Mouse (Mus musculus): Measurements from ENCODE around the gene Eid2. TPM values are rescaled to one million over a fixed set of nuclear protein-coding genes. Genes with fewer than 3 reads are reported as not detected.

Gene Eid2
- polyA plus RNA-seq, 1 experiment from 2014 or later = 7.1 TPM

Other genes with a start within 250 kb of the Eid2 start
- 374 and 379 TPM in 2 replicates for gene Psmc4, start 217.8 kb upstream of the Eid2 start, polyA plus RNA-seq (2016; fragmentation: Nextera tagmentation; extraction: Ambion mirVana)
- gene Fcgbp, start 196.6 kb upstream of the Eid2 start, polyA plus RNA-seq (2016; fragmentation: Nextera tagmentation; extraction: Ambion mirVana) = 0.20 and 0.26 TPM in 2 replicates
- 0.12 and 0.17 TPM in 2 replicates for gene 9530053A07Rik, start 138.4 kb upstream of the Eid2 start, polyA plus RNA-seq (2016; fragmentation: Nextera tagmentation; extraction: Ambion mirVana)
- 147 and 151 TPM in 2 replicates for gene Fbl, start 98.2 kb upstream of the Eid2 start, polyA plus RNA-seq (2016; fragmentation: Nextera tagmentation; extraction: Ambion mirVana)
- 16.9 and 17.4 TPM in 2 replicates for gene Dyrk1b, start 88.4 kb upstream of the Eid2 start, polyA plus RNA-seq (2016; fragmentation: Nextera tagmentation; extraction: Ambion mirVana)
- gene Eid2b, start 9.9 kb downstream of the Eid2 start, polyA plus RNA-seq (2016; fragmentation: Nextera tagmentation; extraction: Ambion mirVana) = 24.1 and 27.8 TPM in 2 replicates
- 0.41 and 0.94 TPM in 2 replicates for gene Selenov, start 23.3 kb downstream of the Eid2 start, polyA plus RNA-seq (2016; fragmentation: Nextera tagmentation; extraction: Ambion mirVana)
- 42.9 and 43.5 TPM in 2 replicates for gene Dll3, start 34.4 kb downstream of the Eid2 start, polyA plus RNA-seq (2016; fragmentation: Nextera tagmentation; extraction: Ambion mirVana)
- gene Timm50, start 44.2 kb downstream of the Eid2 start, polyA plus RNA-seq (2016; fragmentation: Nextera tagmentation; extraction: Ambion mirVana) = 189 and 196 TPM in 2 replicates
- 106 and 117 TPM in 2 replicates for gene Supt5, start 70.9 kb downstream of the Eid2 start, polyA plus RNA-seq (2016; fragmentation: Nextera tagmentation; extraction: Ambion mirVana)
- 594 and 628 TPM in 2 replicates for gene Rps16, start 82.8 kb downstream of the Eid2 start, polyA plus RNA-seq (2016; fragmentation: Nextera tagmentation; extraction: Ambion mirVana)
- gene Plekhg2, start 104.7 kb downstream of the Eid2 start, polyA plus RNA-seq (2016; fragmentation: Nextera tagmentation; extraction: Ambion mirVana) = 67.0 and 69.7 TPM in 2 replicates
- 5.1 and 5.5 TPM in 2 replicates for gene Zfp36, start 112.4 kb downstream of the Eid2 start, polyA plus RNA-seq (2016; fragmentation: Nextera tagmentation; extraction: Ambion mirVana)
- gene Med29, start 124.8 kb downstream of the Eid2 start, polyA plus RNA-seq (2016; fragmentation: Nextera tagmentation; extraction: Ambion mirVana) = 43.1 and 43.6 TPM in 2 replicates
- 84.6 and 86.2 TPM in 2 replicates for gene Paf1, start 125.1 kb downstream of the Eid2 start, polyA plus RNA-seq (2016; fragmentation: Nextera tagmentation; extraction: Ambion mirVana)
- 3.4 and 4.5 TPM in 2 replicates for gene Gmfg, start 169.6 kb downstream of the Eid2 start, polyA plus RNA-seq (2016; fragmentation: Nextera tagmentation; extraction: Ambion mirVana)
- 6.7 and 8.8 TPM in 2 replicates for gene Lrfn1, start 184.1 kb downstream of the Eid2 start, polyA plus RNA-seq (2016; fragmentation: Nextera tagmentation; extraction: Ambion mirVana)
- gene Ifnl2, start 242.6 kb downstream of the Eid2 start, polyA plus RNA-seq (2016; fragmentation: Nextera tagmentation; extraction: Ambion mirVana) = not detected in 2 replicates

Measured in forebrain, embryonic 12.5 days (tissue).